Mouse (Mus musculus): ENCODE measurements around the gene Olfr411.

Olfr411 gene

DNA sequence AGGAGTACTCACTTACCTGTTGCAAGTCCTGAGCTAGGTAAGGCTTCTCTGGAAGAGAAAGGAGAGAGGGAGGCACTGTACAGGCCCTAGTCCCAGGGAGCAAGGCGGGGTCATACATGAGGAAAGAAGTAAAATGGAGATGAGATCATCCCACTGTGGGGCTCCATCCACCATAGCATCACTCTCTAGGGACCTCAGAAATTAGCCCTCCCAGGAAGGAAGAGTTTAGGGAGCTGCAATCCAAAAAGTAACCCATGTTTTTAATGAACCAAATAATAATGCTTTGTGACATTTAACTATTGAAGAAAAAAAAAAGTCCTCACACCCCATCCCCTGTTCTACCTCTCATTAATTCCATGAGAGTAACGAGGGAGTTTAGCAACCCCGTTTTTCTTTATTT, at the start of gene Olfr411:
Gene Olfr411, minus strand, starts transcription at position 101 of the 400 bp plus-strand sequence.
- no peak for DNase-seq (ENCODE audit: low read depth)

- no peak for DNase-seq (ENCODE audit: low read depth)
Measured at GRCm38 (mm10) chr11:74402126-74402525, 49.7 kb upstream of the Olfr411 start.

DNA sequence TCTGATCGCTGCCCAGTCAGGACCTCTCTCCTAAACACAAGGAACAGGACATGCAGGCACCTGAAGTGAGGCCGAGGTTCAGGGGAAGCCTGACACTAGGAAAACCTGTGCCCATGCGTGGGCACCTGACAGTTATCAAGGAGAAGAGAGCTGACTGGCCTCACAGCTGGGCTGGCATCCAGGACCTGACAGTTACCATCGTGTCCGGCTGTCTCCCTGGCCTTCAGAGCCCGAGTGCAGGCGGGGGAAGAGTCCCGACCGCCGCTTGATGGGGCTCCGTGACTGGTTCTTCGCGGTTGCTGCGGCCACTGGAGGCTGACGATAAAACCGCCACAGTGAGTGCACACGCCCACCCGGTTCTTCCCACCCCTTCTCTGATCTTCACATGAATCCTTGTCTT, 43.1 kb upstream of the Olfr411 start:
- DNase-seq (ENCODE audit: low read depth), result no peak

DNA sequence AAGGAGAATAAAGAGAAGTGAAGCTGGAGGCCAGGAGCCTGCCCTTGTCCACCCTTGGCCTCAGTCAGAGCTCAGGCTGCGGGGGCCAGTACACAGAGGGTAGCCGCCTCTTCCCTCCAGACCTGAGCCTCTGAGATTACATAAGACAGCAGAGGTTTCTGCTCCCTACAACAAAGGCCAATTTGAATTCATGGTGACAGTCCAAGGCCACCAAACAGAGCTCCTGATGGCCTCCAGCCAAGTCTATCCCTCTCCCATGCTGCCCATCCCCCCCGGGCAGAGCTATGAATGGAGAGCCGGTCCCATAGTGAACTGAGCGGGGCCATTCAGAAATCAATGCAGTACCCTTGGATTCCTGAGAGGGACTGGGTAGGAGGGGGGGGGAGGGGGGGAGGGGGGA, 41.0 kb upstream of the Olfr411 start:
- no peak for DNase-seq (ENCODE audit: low read depth)

DNA sequence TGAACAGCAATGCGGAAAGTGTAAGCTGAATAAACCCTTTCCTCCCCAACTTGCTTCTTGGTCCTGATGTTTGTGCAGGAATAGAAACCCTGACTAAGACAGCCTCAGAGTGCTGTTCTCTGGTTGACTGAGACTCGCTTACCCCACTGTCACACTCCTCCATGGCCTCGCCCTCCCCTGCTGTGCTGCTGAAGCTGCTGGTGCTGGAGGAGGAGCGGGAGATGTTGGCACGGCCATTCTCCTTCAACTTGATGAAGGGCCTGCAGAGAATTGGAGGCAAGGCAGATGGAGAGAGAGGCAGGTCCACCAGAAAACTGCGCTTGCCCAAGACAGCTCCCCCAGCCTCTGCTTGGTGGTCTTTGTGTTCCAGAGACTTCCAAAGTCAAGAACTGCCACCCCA, 40.5 kb upstream of the Olfr411 start:
- no peak for DNase-seq (ENCODE audit: low read depth)

DNA sequence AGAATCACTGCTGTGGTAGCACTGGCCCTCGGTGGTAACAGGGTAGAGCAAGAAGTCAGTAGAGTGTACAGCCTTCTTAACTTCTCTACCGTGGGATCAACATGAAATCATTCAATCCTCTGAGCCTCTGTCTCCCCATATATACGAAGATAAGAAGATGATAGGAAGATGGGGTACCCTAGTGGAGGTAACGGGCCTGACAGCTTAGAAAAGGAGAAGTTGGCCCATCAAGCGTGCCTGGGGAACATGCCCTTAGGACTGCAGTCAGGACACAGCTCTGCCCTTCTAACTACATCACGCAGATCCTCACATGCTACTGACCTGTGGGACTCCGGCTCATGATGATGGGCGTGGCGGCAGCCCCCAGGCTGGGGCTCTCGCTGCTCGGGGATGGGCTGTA, 39.4 kb upstream of the Olfr411 start:
- no peak for DNase-seq (ENCODE audit: low read depth)

GRCm38 (mm10) chr11:74387203-74387602, 34.8 kb upstream of the Olfr411 start:
- DNase-seq (ENCODE audit: low read depth), result no peak

GRCm38 (mm10) chr11:74385674-74386073, 33.2 kb upstream of the Olfr411 start:
- no peak for DNase-seq (ENCODE audit: low read depth)

- no peak for DNase-seq (ENCODE audit: low read depth)
Measured at GRCm38 (mm10) chr11:74379166-74379873, 26.9 kb upstream of the Olfr411 start.

DNA sequence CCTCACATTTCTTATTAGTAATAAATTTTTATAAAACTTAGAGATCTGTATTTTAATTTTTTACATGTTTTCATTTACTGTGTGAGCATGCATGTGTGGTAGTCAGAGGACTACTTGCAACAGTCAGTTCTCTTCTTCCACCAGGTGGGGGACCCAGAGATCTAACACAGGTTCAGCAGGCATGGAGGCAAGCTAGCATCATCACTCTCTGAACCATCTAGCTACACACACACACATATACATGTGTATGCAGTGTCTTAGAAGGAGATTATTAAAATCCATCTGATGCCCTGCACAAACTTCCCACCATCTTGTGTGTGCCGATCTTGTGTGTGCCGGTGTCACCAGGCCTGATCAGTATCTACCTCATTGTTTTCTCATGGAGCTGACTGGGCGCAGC, 24.4 kb upstream of the Olfr411 start:
- peak; percentile 32 for DNase-seq (ENCODE audit: low read depth)

- DNase-seq (ENCODE audit: low read depth), result peak; percentile 46
Measured at GRCm38 (mm10) chr11:74371393-74372100, 19.1 kb upstream of the Olfr411 start.

DNA sequence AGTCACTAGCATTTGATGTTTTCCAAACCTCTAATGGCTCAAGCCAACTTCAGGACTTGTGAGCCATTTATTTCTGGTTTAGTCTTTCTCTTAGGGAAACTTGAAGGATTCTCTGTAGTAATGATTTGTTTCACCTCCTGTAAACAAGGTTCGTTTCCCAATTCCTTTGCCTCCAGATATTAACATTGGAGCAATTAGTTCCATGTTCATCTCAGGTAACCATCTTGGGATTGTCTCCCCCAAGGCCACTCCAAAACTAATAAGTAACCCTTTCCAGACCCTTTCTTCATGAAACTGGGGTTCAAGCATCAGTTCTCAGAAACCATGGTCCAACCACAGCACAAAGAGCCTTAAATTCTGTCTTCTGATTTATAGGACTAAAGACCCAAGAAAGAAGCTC, 9.3 kb upstream of the Olfr411 start, which contains the start of gene Olfr412:
Gene Olfr412, plus strand, starts transcription at position 301 of the 400 bp plus-strand sequence.
- no peak for DNase-seq (ENCODE audit: low read depth)

DNA sequence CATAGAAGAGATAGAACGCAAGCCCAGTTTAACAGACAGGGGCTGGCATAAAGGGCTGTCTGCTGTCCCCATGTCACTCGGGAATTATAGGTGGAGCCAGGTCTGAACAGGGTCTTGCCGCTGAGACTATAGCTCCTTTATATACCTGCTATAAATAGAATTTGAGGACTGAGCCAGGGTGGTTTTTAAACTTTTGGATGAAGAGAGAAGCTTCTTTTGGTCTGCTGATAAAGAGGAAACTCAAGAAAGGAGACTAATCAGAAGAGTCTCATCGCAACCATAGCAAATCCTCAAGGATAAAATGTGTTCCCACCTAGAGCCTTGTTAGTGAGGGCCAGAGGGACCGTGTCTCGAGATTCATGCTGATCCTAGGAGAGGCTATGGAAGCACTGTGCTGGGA, 14.5 kb downstream of the Olfr411 start, which contains the start of gene Olfr410:
Gene Olfr410, minus strand, starts transcription at position 101 of the 400 bp plus-strand sequence.
- DNase-seq (ENCODE audit: low read depth), result no peak

GRCm38 (mm10) chr11:74328781-74329180, 23.7 kb downstream of the Olfr411 start:
- DNase-seq (ENCODE audit: low read depth), result no peak

DNA sequence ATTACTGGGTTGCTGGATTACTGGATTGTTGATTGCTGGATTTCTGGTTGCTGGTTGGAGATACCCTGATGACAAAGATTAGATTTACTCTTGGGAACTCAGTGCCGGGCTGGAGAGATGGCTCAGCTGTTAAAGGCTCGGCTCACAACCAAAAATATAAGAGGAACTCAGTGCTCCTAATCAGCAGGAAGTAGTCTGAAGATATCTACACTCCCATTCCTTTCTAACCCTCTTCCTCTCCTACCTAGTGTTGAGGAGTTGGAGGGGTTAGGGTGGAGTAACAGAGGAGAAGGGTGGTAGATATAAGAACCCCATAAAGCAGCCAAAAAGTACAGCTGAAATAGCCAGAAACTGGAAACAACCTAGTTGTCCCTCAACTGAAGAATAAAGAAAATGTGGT, 26.4 kb downstream of the Olfr411 start:
- no peak for DNase-seq (ENCODE audit: low read depth)

Measured in c-Kit-positive CD71-negative TER-119-negative erythroid progenitor cells, embryonic 14.5 days (primary cell).